Mouse (Mus musculus): ENCODE measurements around the gene Pnlip. TPM values are rescaled to one million over a fixed set of nuclear protein-coding genes. Genes with fewer than 3 reads are reported as not detected.
A peak's percentile ranks its signal among the peaks of the same experiment; 100 is the strongest.

The Pnlip gene
- polyA plus RNA-seq, 1 experiment from 2014 or later: not detected

- 44% methylated on average over 22 of the region's 22 CpGs for WGBS (ENCODE audit: insufficient replicate concordance)
- Histone ChIP-seq H3K27me3 (ENCODE audit: control insufficient read depth, insufficient read depth, low read length) (no peaks in the 10 kb centered on the region), H3K9ac (ENCODE audit: low read depth, low read length) (no peak overlapping the region), H3K4me3 (ENCODE audit: low read depth, low read length) (no peak overlapping the region), H3K36me3 (ENCODE audit: control insufficient read depth, insufficient read depth, low read length) (no peaks in the 10 kb centered on the region), H3K4me2 (peak overlapping the region; percentile 39; the same call in 1 of the 2 replicates), H3K4me1 (ENCODE audit: control insufficient read depth, insufficient read depth, low read length) (no peaks in the 10 kb centered on the region), H3K9me3 (replicated peaks; ENCODE audit: control insufficient read depth, low read length) (no peaks in the 10 kb centered on the region), H3K27ac (ENCODE audit: low read depth, low read length) (no peak overlapping the region)
- no peak for ATAC-seq (replicated peaks; ENCODE audit: insufficient number of reproducible peaks, low FRiP score, low TSS enrichment)
Measured at GRCm38 (mm10) chr19:58627406-58628337, 24.6 kb upstream of the Pnlip start.

DNA sequence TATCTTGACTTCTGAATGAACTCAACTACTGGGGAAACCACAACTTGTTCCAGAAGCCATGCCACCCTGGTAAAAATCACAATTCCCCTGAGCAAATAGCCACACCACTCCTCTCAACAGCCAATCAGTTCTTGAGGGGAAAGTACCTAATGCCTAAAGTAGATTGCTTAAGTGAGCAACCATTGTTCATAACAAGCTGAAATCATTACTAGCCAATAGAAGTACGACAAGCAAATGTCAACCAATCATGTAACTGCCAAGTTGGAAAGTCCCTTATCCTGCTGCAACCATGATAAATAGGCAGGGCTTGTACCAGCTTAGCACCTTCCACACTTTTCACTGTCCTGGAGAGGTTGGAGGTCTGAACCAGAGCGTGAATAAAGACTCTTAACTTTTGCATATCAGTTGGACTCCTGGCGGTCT, 22.9 kb upstream of the Pnlip start:
- Histone ChIP-seq H3K27ac (ENCODE audit: low read depth, low read length) (no peak overlapping the region), H3K36me3 (ENCODE audit: control insufficient read depth, insufficient read depth, low read length) (no peaks in the 10 kb centered on the region), H3K9ac (ENCODE audit: low read depth, low read length) (no peak overlapping the region), H3K27me3 (ENCODE audit: control insufficient read depth, insufficient read depth, low read length) (no peaks in the 10 kb centered on the region), H3K4me3 (ENCODE audit: low read depth, low read length) (no peak overlapping the region), H3K9me3 (replicated peaks; ENCODE audit: control insufficient read depth, low read length) (no peaks in the 10 kb centered on the region), H3K4me1 (ENCODE audit: control insufficient read depth, insufficient read depth, low read length) (no peaks in the 10 kb centered on the region), H3K4me2 (no peak overlapping the region)
- 66% methylated on average over 3 of the region's 3 CpGs for WGBS (ENCODE audit: insufficient replicate concordance)
- ATAC-seq (replicated peaks; ENCODE audit: insufficient number of reproducible peaks, low FRiP score, low TSS enrichment): no peak

DNA sequence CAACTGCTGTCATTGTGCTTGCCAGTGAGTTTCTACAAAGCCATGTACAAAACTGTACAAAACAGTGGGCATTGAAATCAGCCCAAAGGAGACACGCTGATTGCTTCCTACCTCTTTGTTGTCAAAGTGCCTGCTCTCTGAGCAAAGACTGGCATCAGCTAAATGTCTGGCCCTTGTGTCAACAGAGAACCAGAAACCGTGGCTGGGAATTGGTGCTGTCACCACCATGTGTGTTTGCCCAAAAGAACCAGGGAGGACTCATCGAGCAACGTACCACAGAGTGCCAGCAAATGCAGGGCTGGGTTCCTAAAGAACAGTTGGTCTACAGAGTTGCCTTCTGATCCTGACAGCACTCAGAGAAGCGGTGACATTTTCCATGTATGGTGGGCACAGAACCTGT, 2.3 kb upstream of the Pnlip start:
- 68% methylated on average over 5 of the region's 5 CpGs for WGBS (ENCODE audit: insufficient replicate concordance)
- Histone ChIP-seq H3K9ac (ENCODE audit: low read depth, low read length) (no peak overlapping the region), H3K4me3 (ENCODE audit: low read depth, low read length) (no peak overlapping the region), H3K9me3 (replicated peaks; ENCODE audit: control insufficient read depth, low read length) (no peaks in the 10 kb centered on the region), H3K4me1 (ENCODE audit: control insufficient read depth, insufficient read depth, low read length) (no peaks in the 10 kb centered on the region), H3K4me2 (no peak overlapping the region), H3K27me3 (ENCODE audit: control insufficient read depth, insufficient read depth, low read length) (no peaks in the 10 kb centered on the region), H3K27ac (ENCODE audit: low read depth, low read length) (no peak overlapping the region), H3K36me3 (ENCODE audit: control insufficient read depth, insufficient read depth, low read length) (no peaks in the 10 kb centered on the region)
- no peak for ATAC-seq (replicated peaks; ENCODE audit: insufficient number of reproducible peaks, low FRiP score, low TSS enrichment)

GRCm38 (mm10) chr19:58662098-58662497, 9.8 kb downstream of the Pnlip start:
- Histone ChIP-seq H3K4me2 (no peak overlapping the region), H3K36me3 (ENCODE audit: control insufficient read depth, insufficient read depth, low read length) (no peaks in the 10 kb centered on the region), H3K27ac (ENCODE audit: low read depth, low read length) (no peak overlapping the region), H3K4me1 (ENCODE audit: control insufficient read depth, insufficient read depth, low read length) (no peaks in the 10 kb centered on the region), H3K4me3 (ENCODE audit: low read depth, low read length) (no peak overlapping the region), H3K27me3 (ENCODE audit: control insufficient read depth, insufficient read depth, low read length) (no peaks in the 10 kb centered on the region), H3K9me3 (replicated peaks; ENCODE audit: control insufficient read depth, low read length) (no peaks in the 10 kb centered on the region), H3K9ac (ENCODE audit: low read depth, low read length) (no peak overlapping the region)
- no peak for ATAC-seq (replicated peaks; ENCODE audit: insufficient number of reproducible peaks, low FRiP score, low TSS enrichment)
- 62% methylated on average over 4 of the region's 4 CpGs for WGBS (ENCODE audit: insufficient replicate concordance)

DNA sequence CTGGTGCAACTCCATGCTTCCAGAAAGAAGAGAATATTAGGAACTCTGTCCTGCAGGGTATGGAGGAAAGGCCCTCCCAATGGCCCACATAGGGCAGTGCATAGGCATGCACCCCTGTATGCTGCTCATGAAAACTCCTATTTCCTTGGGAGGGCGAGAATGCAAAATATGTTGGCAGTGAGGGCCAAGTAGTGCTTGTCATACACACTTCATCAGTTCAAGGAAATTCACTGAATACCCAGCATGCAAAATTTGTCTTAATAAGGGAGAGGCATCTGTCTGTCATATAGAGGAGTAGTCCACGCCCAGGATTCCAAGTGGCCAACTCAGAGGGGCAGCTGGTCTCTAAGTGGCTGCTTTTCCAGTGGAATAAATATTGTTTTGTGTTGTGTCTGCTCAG, 11.0 kb downstream of the Pnlip start:
- WGBS (ENCODE audit: insufficient replicate concordance): 75% methylated on average over 2 of the region's 2 CpGs
- no peaks in the 10 kb centered on the region for H3K36me3 ChIP-seq (ENCODE audit: control insufficient read depth, insufficient read depth, low read length)
- no peaks in the 10 kb centered on the region for H3K9me3 ChIP-seq (replicated peaks; ENCODE audit: control insufficient read depth, low read length)
- H3K27me3 ChIP-seq (ENCODE audit: control insufficient read depth, insufficient read depth, low read length): no peaks in the 10 kb centered on the region
- no peak overlapping the region for H3K4me2 ChIP-seq
- no peaks in the 10 kb centered on the region for H3K4me1 ChIP-seq (ENCODE audit: control insufficient read depth, insufficient read depth, low read length)
- H3K27ac ChIP-seq (ENCODE audit: low read depth, low read length): no peak overlapping the region
- no peak overlapping the region for H3K9ac ChIP-seq (ENCODE audit: low read depth, low read length)
- no peak for ATAC-seq (replicated peaks; ENCODE audit: insufficient number of reproducible peaks, low FRiP score, low TSS enrichment)
- H3K4me3 ChIP-seq (ENCODE audit: low read depth, low read length): no peak overlapping the region

GRCm38 (mm10) chr19:58664901-58665300, 12.6 kb downstream of the Pnlip start:
- no peaks in the 10 kb centered on the region for H3K9me3 ChIP-seq (replicated peaks; ENCODE audit: control insufficient read depth, low read length)
- no peak for ATAC-seq (replicated peaks; ENCODE audit: insufficient number of reproducible peaks, low FRiP score, low TSS enrichment)
- no peak overlapping the region for H3K27ac ChIP-seq (ENCODE audit: low read depth, low read length)
- no peak overlapping the region for H3K9ac ChIP-seq (ENCODE audit: low read depth, low read length)
- no peak overlapping the region for H3K4me3 ChIP-seq (ENCODE audit: low read depth, low read length)
- no peaks in the 10 kb centered on the region for H3K27me3 ChIP-seq (ENCODE audit: control insufficient read depth, insufficient read depth, low read length)
- no peak overlapping the region for H3K4me2 ChIP-seq
- no peaks in the 10 kb centered on the region for H3K4me1 ChIP-seq (ENCODE audit: control insufficient read depth, insufficient read depth, low read length)
- WGBS (ENCODE audit: insufficient replicate concordance): 78% methylated on average over 5 of the region's 5 CpGs
- no peaks in the 10 kb centered on the region for H3K36me3 ChIP-seq (ENCODE audit: control insufficient read depth, insufficient read depth, low read length)

DNA sequence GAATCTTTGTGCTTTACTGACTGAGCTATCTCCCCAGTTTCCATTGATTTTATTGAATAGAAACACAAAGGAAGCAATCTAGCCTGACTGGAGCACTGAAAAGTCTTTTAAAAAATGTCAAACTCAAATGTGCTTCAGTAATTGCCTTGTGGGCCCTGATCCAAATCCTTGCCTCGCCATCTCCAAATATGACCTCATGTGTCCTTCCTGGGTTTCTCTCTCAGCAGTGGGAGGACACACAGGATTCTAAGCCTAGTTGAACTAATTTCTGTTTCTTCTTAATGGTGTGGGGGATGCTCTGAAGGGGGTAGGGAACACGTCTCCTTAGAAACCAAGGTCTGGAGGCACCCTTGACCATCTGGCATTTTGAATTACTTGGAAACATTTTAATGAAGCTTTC, 22.3 kb downstream of the Pnlip start:
- H3K27ac ChIP-seq (ENCODE audit: low read depth, low read length): no peak overlapping the region
- 61% methylated on average over 2 of the region's 2 CpGs for WGBS (ENCODE audit: insufficient replicate concordance)
- no peak overlapping the region for H3K9ac ChIP-seq (ENCODE audit: low read depth, low read length)
- no peaks in the 10 kb centered on the region for H3K4me1 ChIP-seq (ENCODE audit: control insufficient read depth, insufficient read depth, low read length)
- H3K36me3 ChIP-seq (ENCODE audit: control insufficient read depth, insufficient read depth, low read length): no peaks in the 10 kb centered on the region
- H3K9me3 ChIP-seq (replicated peaks; ENCODE audit: control insufficient read depth, low read length): no peaks in the 10 kb centered on the region
- no peak overlapping the region for H3K4me2 ChIP-seq
- no peak for ATAC-seq (replicated peaks; ENCODE audit: insufficient number of reproducible peaks, low FRiP score, low TSS enrichment)
- no peaks in the 10 kb centered on the region for H3K27me3 ChIP-seq (ENCODE audit: control insufficient read depth, insufficient read depth, low read length)
- no peak overlapping the region for H3K4me3 ChIP-seq (ENCODE audit: low read depth, low read length)

- Histone ChIP-seq H3K4me2 (no peak overlapping the region), H3K4me3 (ENCODE audit: low read depth, low read length) (no peak overlapping the region), H3K27me3 (ENCODE audit: control insufficient read depth, insufficient read depth, low read length) (no peaks in the 10 kb centered on the region), H3K9ac (ENCODE audit: low read depth, low read length) (no peak overlapping the region), H3K4me1 (ENCODE audit: control insufficient read depth, insufficient read depth, low read length) (no peaks in the 10 kb centered on the region), H3K9me3 (replicated peaks; ENCODE audit: control insufficient read depth, low read length) (no peaks in the 10 kb centered on the region), H3K27ac (ENCODE audit: low read depth, low read length) (no peak overlapping the region), H3K36me3 (ENCODE audit: control insufficient read depth, insufficient read depth, low read length) (no peaks in the 10 kb centered on the region)
- 64% methylated on average over 8 of the region's 8 CpGs for WGBS (ENCODE audit: insufficient replicate concordance)
- ATAC-seq (replicated peaks; ENCODE audit: insufficient number of reproducible peaks, low FRiP score, low TSS enrichment): no peak
Measured at GRCm38 (mm10) chr19:58677117-58677516, 24.8 kb downstream of the Pnlip start.

DNA sequence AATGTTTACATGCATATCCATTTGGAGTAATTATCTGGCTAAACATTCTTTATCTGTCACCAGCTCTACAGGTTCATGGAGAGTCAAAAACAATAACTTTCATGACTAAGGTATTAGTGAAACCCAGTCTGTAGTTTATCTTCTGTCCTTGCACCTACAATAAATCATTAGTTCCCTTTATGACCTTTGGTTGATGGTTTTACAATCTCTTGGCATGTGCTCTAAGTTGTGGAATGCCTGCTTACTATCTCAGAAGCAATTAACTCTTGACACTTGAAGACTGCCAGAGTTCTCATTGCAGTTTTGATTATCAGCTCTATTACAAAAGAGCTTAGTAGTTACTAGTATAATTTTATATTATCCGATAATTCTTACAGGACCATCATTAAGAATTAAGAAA, 36.6 kb downstream of the Pnlip start:
- no peak overlapping the region for H3K9ac ChIP-seq (ENCODE audit: low read depth, low read length)
- no peaks in the 10 kb centered on the region for H3K36me3 ChIP-seq (ENCODE audit: control insufficient read depth, insufficient read depth, low read length)
- no peak overlapping the region for H3K4me2 ChIP-seq
- no peak overlapping the region for H3K27ac ChIP-seq (ENCODE audit: low read depth, low read length)
- no peaks in the 10 kb centered on the region for H3K4me1 ChIP-seq (ENCODE audit: control insufficient read depth, insufficient read depth, low read length)
- no peak overlapping the region for H3K4me3 ChIP-seq (ENCODE audit: low read depth, low read length)
- WGBS (ENCODE audit: insufficient replicate concordance): 75% methylated on average over 1 of the region's 1 CpGs
- peaks cover 4% of the 10 kb centered on the region; the same call in 1 of the 2 replicates for H3K27me3 ChIP-seq (ENCODE audit: control insufficient read depth, insufficient read depth, low read length)
- ATAC-seq (replicated peaks; ENCODE audit: insufficient number of reproducible peaks, low FRiP score, low TSS enrichment): no peak
- H3K9me3 ChIP-seq (replicated peaks; ENCODE audit: control insufficient read depth, low read length): no peaks in the 10 kb centered on the region

Measured in heart, embryonic 11.5 days (tissue).